Mouse (Mus musculus) kidney, adult 2 months (tissue): ENCODE data around the gene Fus.

Source experiments
- CTCF ChIP-seq: fragments of 200-500 bp; conservative IDR thresholded peaks from 2 replicates; pipeline ENCODE4 v1.5.1; 2011; ENCODE audit warnings: low read depth, mild to moderate bottlenecking, control low read depth, low read length, moderate library complexity, mixed read lengths; ENCODE audit not compliant: insufficient read depth, insufficient read length
- POLR2A ChIP-seq: fragments of 200-500 bp; IDR thresholded peaks from one replicate; pipeline ENCODE4 v1.6.1; 2011; ENCODE audit warnings: low read depth, low read length, control low read depth

GRCm38 (mm10) chr7:128003688-128004087 lies 36.4 kb downstream of the Fus start, which contains the start of gene Trim72:
- TF ChIP-seq CTCF (no peak), POLR2A (no peak)
